ENCODE assay signal across 30 mouse cellular contexts in genomic region chr4:46011698-46012097, GRCm38 (mm10). TPM values are rescaled to one million over a fixed set of nuclear protein-coding genes. Genes with fewer than 3 reads are reported as not detected.
"Had no signal": no experiment of that assay in that cellular context is flagged by ENCODE, and none has a peak within 500 bp of the region (broad histone marks: within the 10 kb centered on the region; RNA-seq: fewer than 3 reads in every experiment).

No protein-coding gene starts in this region.

- DNase-seq: left cerebral cortex, postnatal 4 days; liver; liver, embryonic 13.5 days; liver, postnatal 0 days; lung, adult 18-20 months; lung, adult 2 months; lung, embryonic 14.5 days; lung, postnatal 10 days; lung, postnatal 14 days; lung, postnatal 36 days; lung, postnatal 4 days; midbrain, embryonic 14.5 days had no signal

- H3K4me3 ChIP-seq: limb, embryonic 10.5 days; limb, embryonic 12.5 days; limb, embryonic 13.5 days; limb, embryonic 15.5 days; liver, embryonic 12.5 days; liver, embryonic 13.5 days; liver, embryonic 15.5 days; lung, embryonic 15.5 days; megakaryocyte, embryonic 14.5 days; midbrain, embryonic 10.5 days; midbrain, embryonic 12.5 days; midbrain, embryonic 13.5 days; midbrain, embryonic 15.5 days; myocyte had no signal

- H3K36me3 ChIP-seq: limb, embryonic 10.5 days; limb, embryonic 12.5 days; limb, embryonic 15.5 days; liver, embryonic 12.5 days; liver, embryonic 13.5 days; liver, embryonic 15.5 days; lung, embryonic 15.5 days; midbrain, embryonic 10.5 days; midbrain, embryonic 12.5 days had no signal

- H3K9ac ChIP-seq: limb, embryonic 12.5 days; limb, embryonic 13.5 days; limb, embryonic 15.5 days; liver, embryonic 12.5 days; liver, embryonic 13.5 days; liver, embryonic 14.5 days; liver, embryonic 15.5 days; liver, postnatal 0 days; lung, embryonic 14.5 days; lung, embryonic 15.5 days; midbrain, embryonic 12.5 days; midbrain, embryonic 13.5 days; midbrain, embryonic 15.5 days had no signal

- H3K4me1 ChIP-seq: limb, embryonic 10.5 days; limb, embryonic 12.5 days; limb, embryonic 13.5 days; limb, embryonic 15.5 days; lung, embryonic 15.5 days; midbrain, embryonic 10.5 days; midbrain, embryonic 12.5 days; midbrain, embryonic 13.5 days; midbrain, embryonic 15.5 days had no signal

- H3K27ac ChIP-seq: limb, embryonic 10.5 days; limb, embryonic 12.5 days; limb, embryonic 13.5 days; limb, embryonic 15.5 days; liver, embryonic 12.5 days; liver, embryonic 13.5 days; liver, embryonic 14.5 days; liver, embryonic 15.5 days; lung, embryonic 15.5 days; macrophage; midbrain, embryonic 10.5 days; midbrain, embryonic 12.5 days; midbrain, embryonic 13.5 days; midbrain, embryonic 15.5 days had no signal

- H3K27me3 ChIP-seq: limb, embryonic 12.5 days; limb, embryonic 13.5 days; limb, embryonic 15.5 days; liver, embryonic 12.5 days; liver, embryonic 13.5 days; liver, embryonic 15.5 days; lung, embryonic 15.5 days; megakaryocyte, embryonic 14.5 days; midbrain, embryonic 12.5 days; midbrain, embryonic 13.5 days; midbrain, embryonic 15.5 days had no signal

- H3K9me3 ChIP-seq: limb, embryonic 10.5 days; limb, embryonic 12.5 days; limb, embryonic 13.5 days; limb, embryonic 15.5 days; liver, embryonic 12.5 days; liver, embryonic 13.5 days; liver, embryonic 15.5 days; lung, embryonic 15.5 days; megakaryocyte, embryonic 14.5 days; midbrain, embryonic 10.5 days; midbrain, embryonic 12.5 days; midbrain, embryonic 13.5 days; midbrain, embryonic 15.5 days had no signal

- H3K4me2 ChIP-seq: limb, embryonic 12.5 days; limb, embryonic 13.5 days; limb, embryonic 15.5 days; liver, embryonic 11.5 days; liver, embryonic 12.5 days; liver, embryonic 13.5 days; liver, embryonic 15.5 days; lung, embryonic 14.5 days; lung, embryonic 15.5 days; midbrain, embryonic 11.5 days; midbrain, embryonic 12.5 days; midbrain, embryonic 13.5 days; midbrain, embryonic 15.5 days had no signal

RNA-seq across cellular contexts. Expression of gene Tmod1, which starts 27.0 kb away (rescaled TPM):
- polyA plus RNA-seq: liver, adult 2 months had no signal
